Mouse (Mus musculus) G1E-ER4 (cell line): ENCODE data around the gene Fsd1. TPM values are rescaled to one million over a fixed set of nuclear protein-coding genes. Genes with fewer than 3 reads are reported as not detected.

Source experiments
- GATA1 ChIP-seq: IDR thresholded peaks from one replicate; pipeline ENCODE4 v1.8.0; 2012; ENCODE audit warnings: low read length, inconsistent platforms
- polyA plus RNA-seq: library from polyadenylated mRNA; stranded (reverse); fragments of >175 nt; gene quantifications from 2 replicates; pipeline ENCODE4 v1.2.3, GENCODE M21; 2012

Fsd1 gene
- polyA plus RNA-seq, 1 experiment: not detected

GRCm38 (mm10) chr17:56030238-56030870 lies 44.0 kb downstream of the Fsd1 start:
- TF ChIP-seq GATA1: no peak

GRCm38 (mm10) chr17:56030919-56031318 lies 44.6 kb downstream of the Fsd1 start:
- TF ChIP-seq GATA1: no peak

- no peak for TF ChIP-seq GATA1
Observed at GRCm38 (mm10) chr17:56031431-56031830, 45.1 kb downstream of the Fsd1 start.

GRCm38 (mm10) chr17:56032127-56032733 lies 45.9 kb downstream of the Fsd1 start:
- TF ChIP-seq GATA1: no peak

- TF ChIP-seq GATA1: no peak
Observed at GRCm38 (mm10) chr17:56032831-56033230, 46.5 kb downstream of the Fsd1 start.

- no peak for TF ChIP-seq GATA1
Observed at GRCm38 (mm10) chr17:56034040-56034725, 47.9 kb downstream of the Fsd1 start.

- TF ChIP-seq GATA1: no peak
Observed at GRCm38 (mm10) chr17:56034726-56035100, 48.4 kb downstream of the Fsd1 start.

GRCm38 (mm10) chr17:56035216-56035615 lies 48.9 kb downstream of the Fsd1 start:
- TF ChIP-seq GATA1: no peak

GRCm38 (mm10) chr17:56036176-56036900 lies 50.0 kb downstream of the Fsd1 start, which contains the start of gene Sh3gl1:
Gene Sh3gl1 (minus strand): TSS chr17:56036635.
- TF ChIP-seq GATA1: no peak

- no peak for TF ChIP-seq GATA1
Observed at GRCm38 (mm10) chr17:56036901-56037287, 50.6 kb downstream of the Fsd1 start.

GRCm38 (mm10) chr17:56038583-56039261 lies 52.4 kb downstream of the Fsd1 start:
- no peak for TF ChIP-seq GATA1

GRCm38 (mm10) chr17:56039345-56039744 lies 53.0 kb downstream of the Fsd1 start:
- TF ChIP-seq GATA1: no peak

- TF ChIP-seq GATA1: no peak
Observed at GRCm38 (mm10) chr17:56040030-56040856, 53.9 kb downstream of the Fsd1 start, which contains the start of gene Chaf1a. Gene Chaf1a (plus strand): TSS chr17:56040439.

- no peak for TF ChIP-seq GATA1
Observed at GRCm38 (mm10) chr17:56040857-56041163, 54.5 kb downstream of the Fsd1 start.

Other genes starting within 250 kb of the Fsd1 start
- not detected in 2 replicates for gene Adgre4, start 236.5 kb upstream of the Fsd1 start, polyA plus RNA-seq
- gene Zfp119a, start 107.6 kb upstream of the Fsd1 start, polyA plus RNA-seq: 0.19 and 0.22 TPM in 2 replicates
- 1.4 and 2.0 TPM in 2 replicates for gene Zfp959, start 94.4 kb upstream of the Fsd1 start, polyA plus RNA-seq
- 0.16 and 0.28 TPM in 2 replicates for gene Zfp119b, start 37.0 kb upstream of the Fsd1 start, polyA plus RNA-seq
- 0.12 and 0.22 TPM in 2 replicates for gene Ebi3, start 33.9 kb upstream of the Fsd1 start, polyA plus RNA-seq
- gene Yju2, start 27.4 kb upstream of the Fsd1 start, polyA plus RNA-seq: 35.7 and 46.0 TPM in 2 replicates
- gene Shd, start 16.0 kb upstream of the Fsd1 start, polyA plus RNA-seq: 0.13 and 0.19 TPM in 2 replicates
- gene Stap2, start 19.1 kb downstream of the Fsd1 start, polyA plus RNA-seq: 0.06 and 0.08 TPM in 2 replicates
- gene Mpnd, start 19.2 kb downstream of the Fsd1 start, polyA plus RNA-seq: 30.8 and 37.9 TPM in 2 replicates
- 73.8 and 78.3 TPM in 2 replicates for gene Sh3gl1, start 50.1 kb downstream of the Fsd1 start, polyA plus RNA-seq
- 95.0 and 102 TPM in 2 replicates for gene Chaf1a, start 53.9 kb downstream of the Fsd1 start, polyA plus RNA-seq
- gene Ubxn6, start 88.5 kb downstream of the Fsd1 start, polyA plus RNA-seq: 34.7 and 37.8 TPM in 2 replicates
- 208 and 276 TPM in 2 replicates for gene Hdgfl2, start 93.1 kb downstream of the Fsd1 start, polyA plus RNA-seq
- not detected in 2 replicates for gene Plin4, start 123.3 kb downstream of the Fsd1 start, polyA plus RNA-seq
- not detected in 2 replicates for gene Plin5, start 131.1 kb downstream of the Fsd1 start, polyA plus RNA-seq
- gene Lrg1, start 135.5 kb downstream of the Fsd1 start, polyA plus RNA-seq: not detected in 2 replicates
- gene Sema6b, start 153.8 kb downstream of the Fsd1 start, polyA plus RNA-seq: 0.70 and 0.81 TPM in 2 replicates
- 0.81 and 1.2 TPM in 2 replicates for gene Tnfaip8l1, start 176.0 kb downstream of the Fsd1 start, polyA plus RNA-seq
- gene Mydgf, start 197.4 kb downstream of the Fsd1 start, polyA plus RNA-seq: 36.2 and 42.7 TPM in 2 replicates
- gene Dpp9, start 232.4 kb downstream of the Fsd1 start, polyA plus RNA-seq: 54.7 and 60.0 TPM in 2 replicates